Mouse (Mus musculus): Measurements from ENCODE around the gene Arhgef7. TPM values are rescaled to one million over a fixed set of nuclear protein-coding genes. Genes with fewer than 3 reads are reported as not detected.

Arhgef7 gene
- polyA plus RNA-seq, 1 experiment from 2014 or later: 9.2 TPM

DNA sequence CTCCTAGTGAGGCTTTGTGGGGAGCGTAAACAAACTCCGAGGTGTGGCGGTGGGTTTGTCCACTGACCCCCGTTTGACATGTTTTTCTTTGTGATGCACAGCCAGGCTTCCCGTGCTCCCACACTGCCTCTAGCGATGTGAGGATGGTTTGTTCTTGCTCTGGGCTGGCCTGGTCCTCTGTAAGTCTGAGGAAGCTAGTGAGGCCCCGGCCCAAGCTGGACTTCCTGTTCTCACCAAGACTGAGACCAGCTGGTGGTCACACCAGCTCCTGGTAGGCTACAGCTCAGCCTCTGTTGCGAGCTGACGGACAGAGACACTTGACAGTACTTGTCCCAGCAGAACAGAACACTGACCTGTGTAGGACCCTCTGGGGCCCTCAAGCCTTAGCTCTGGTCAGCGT is 16.1 kb downstream of the Arhgef7 start:
- Histone ChIP-seq H3K27ac (ENCODE audit: low read depth) (no peak overlapping the region), H3K36me3 (replicated peaks; ENCODE audit: insufficient read depth, low read length) (no peaks in the 10 kb centered on the region), H3K4me1 (ENCODE audit: insufficient read depth) (peaks cover 18% of the 10 kb centered on the region), H3K9ac (replicated peaks) (no peak overlapping the region), H3K4me3 (ENCODE audit: low read depth, low read length) (no peak overlapping the region), H3K4me2 (ENCODE audit: low read depth, low read length) (no peak overlapping the region), H3K9me3 (ENCODE audit: low read length) (no peaks in the 10 kb centered on the region), H3K27me3 (ENCODE audit: insufficient read depth, low read length) (no peaks in the 10 kb centered on the region)
- 54% methylated on average over 10 of the region's 10 CpGs for WGBS (ENCODE audit: insufficient replicate concordance)
- DNase-seq (no peak), ATAC-seq (no peak)
- no peak for TF ChIP-seq CTCF (IDR thresholded peaks at IDR 0.05; ENCODE audit: low read depth)

GRCm38 (mm10) chr8:11746850-11747600 is 19.5 kb downstream of the Arhgef7 start:
- 52% methylated on average over 11 of the region's 11 CpGs for WGBS (ENCODE audit: insufficient replicate concordance)

DNA sequence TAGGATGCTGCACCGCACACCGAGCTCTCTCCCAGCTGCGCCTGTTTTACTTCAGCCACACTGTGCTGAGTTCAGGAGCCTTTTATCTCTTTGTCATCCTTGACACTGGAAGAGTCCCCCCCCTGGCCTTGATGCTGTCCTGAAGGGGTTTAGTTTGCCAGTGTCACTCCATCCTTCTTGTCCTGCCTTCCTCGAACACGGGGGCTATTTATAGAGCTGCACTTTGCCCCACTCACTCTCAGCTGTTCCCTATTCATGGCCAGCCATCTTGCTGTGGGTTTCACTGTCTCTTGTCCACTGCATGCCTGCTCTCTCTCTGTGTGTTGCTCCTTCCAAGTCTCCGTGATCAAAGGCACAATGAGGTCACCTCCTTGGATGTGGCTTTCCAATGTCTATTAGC is 22.0 kb downstream of the Arhgef7 start:
- no peak overlapping the region for H3K4me2 ChIP-seq (ENCODE audit: low read depth, low read length)
- 54% methylated on average over 6 of the region's 6 CpGs for WGBS (ENCODE audit: insufficient replicate concordance)

More at GRCm38 (mm10) chr8:11746850-11747600, 19.5 kb downstream of the Arhgef7 start:
- Histone ChIP-seq H3K27me3 (ENCODE audit: insufficient read depth, low read length) (no peaks in the 10 kb centered on the region), H3K9ac (replicated peaks) (no peak overlapping the region), H3K9me3 (ENCODE audit: low read length) (no peaks in the 10 kb centered on the region), H3K36me3 (replicated peaks; ENCODE audit: insufficient read depth, low read length) (no peaks in the 10 kb centered on the region), H3K4me3 (ENCODE audit: low read depth, low read length) (no peak overlapping the region), H3K4me1 (ENCODE audit: insufficient read depth) (peaks cover 19% of the 10 kb centered on the region), H3K27ac (ENCODE audit: low read depth) (peak overlapping the region; percentile 66; the same call in 1 of the 2 replicates), H3K4me2 (ENCODE audit: low read depth, low read length) (no peak overlapping the region)
- ATAC-seq (peak; percentile 54), DNase-seq (no peak)
- TF ChIP-seq EP300 (IDR thresholded peaks at IDR 0.05; ENCODE audit: low read depth) (no peak), CTCF (IDR thresholded peaks at IDR 0.05; ENCODE audit: low read depth) (no peak)

GRCm38 (mm10) chr8:11752338-11752737 is 24.8 kb downstream of the Arhgef7 start:
- no peak for DNase-seq
- 42% methylated on average over 3 of the region's 3 CpGs for WGBS (ENCODE audit: insufficient replicate concordance)

More for the DNA sequence above, 22.0 kb downstream of the Arhgef7 start:
- ATAC-seq (no peak), DNase-seq (no peak)
- no peaks in the 10 kb centered on the region for H3K9me3 ChIP-seq (ENCODE audit: low read length)
- peaks cover 28% of the 10 kb centered on the region for H3K4me1 ChIP-seq (ENCODE audit: insufficient read depth)
- H3K27ac ChIP-seq (ENCODE audit: low read depth): no peak overlapping the region
- TF ChIP-seq CTCF (IDR thresholded peaks at IDR 0.05; ENCODE audit: low read depth) (no peak), EP300 (IDR thresholded peaks at IDR 0.05; ENCODE audit: low read depth) (no peak)
- no peaks in the 10 kb centered on the region for H3K27me3 ChIP-seq (ENCODE audit: insufficient read depth, low read length)
- no peak overlapping the region for H3K4me3 ChIP-seq (ENCODE audit: low read depth, low read length)
- H3K36me3 ChIP-seq (replicated peaks; ENCODE audit: insufficient read depth, low read length): no peaks in the 10 kb centered on the region
- no peak overlapping the region for H3K9ac ChIP-seq (replicated peaks)

DNA sequence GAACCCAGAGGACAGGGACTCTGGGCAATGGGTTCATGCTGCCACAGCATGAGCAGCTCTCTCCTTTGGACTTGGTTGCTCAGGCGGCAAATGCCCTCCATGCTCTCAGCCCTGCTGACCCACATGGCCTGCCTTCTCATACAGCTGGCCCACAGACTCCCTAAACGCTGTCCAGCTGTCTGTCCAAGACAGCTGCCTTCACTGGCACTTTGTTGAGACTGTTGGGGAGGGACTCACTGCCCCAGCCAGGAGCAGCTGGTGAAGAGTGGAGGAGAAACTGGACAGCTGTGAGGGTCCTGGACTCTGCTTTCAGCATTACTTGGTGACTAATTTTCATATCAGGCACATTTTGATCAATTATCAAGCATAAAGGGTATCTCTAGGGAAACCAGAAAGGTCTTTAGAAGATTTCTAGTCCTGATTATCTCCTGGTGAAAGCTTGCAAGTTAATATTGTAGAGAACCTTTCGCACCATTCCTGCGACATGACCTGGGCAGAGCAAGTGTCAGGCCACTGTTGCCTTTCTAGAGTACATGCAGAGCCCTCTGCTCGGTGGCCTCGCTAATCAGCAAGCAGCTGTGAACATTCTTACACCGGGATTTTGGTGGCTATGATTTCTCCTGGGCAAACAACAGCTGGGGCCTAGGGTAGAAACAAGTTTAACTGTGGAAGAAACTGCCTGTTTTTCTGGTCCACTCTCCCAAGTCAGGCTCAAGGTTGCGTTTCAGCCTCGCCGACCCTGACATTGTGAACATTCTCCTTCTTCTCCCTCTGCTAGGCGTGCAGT is 25.8 kb downstream of the Arhgef7 start:
- H3K4me1 ChIP-seq (ENCODE audit: insufficient read depth): peaks cover 31% of the 10 kb centered on the region
- H3K4me3 ChIP-seq (ENCODE audit: low read depth, low read length): no peak overlapping the region
- no peak for DNase-seq
- WGBS (ENCODE audit: insufficient replicate concordance): 73% methylated on average over 11 of the region's 11 CpGs
- no peaks in the 10 kb centered on the region for H3K36me3 ChIP-seq (replicated peaks; ENCODE audit: insufficient read depth, low read length)
- no peak for ATAC-seq
- no peaks in the 10 kb centered on the region for H3K27me3 ChIP-seq (ENCODE audit: insufficient read depth, low read length)
- TF ChIP-seq CTCF (IDR thresholded peaks at IDR 0.05; ENCODE audit: low read depth): no peak
- TF ChIP-seq EP300 (IDR thresholded peaks at IDR 0.05; ENCODE audit: low read depth): no peak
- H3K4me2 ChIP-seq (ENCODE audit: low read depth, low read length): no peak overlapping the region
- no peak overlapping the region for H3K27ac ChIP-seq (ENCODE audit: low read depth)
- H3K9ac ChIP-seq (replicated peaks): no peak overlapping the region
- H3K9me3 ChIP-seq (ENCODE audit: low read length): no peaks in the 10 kb centered on the region

More at GRCm38 (mm10) chr8:11752338-11752737, 24.8 kb downstream of the Arhgef7 start:
- H3K4me3 ChIP-seq (ENCODE audit: low read depth, low read length): no peak overlapping the region
- H3K36me3 ChIP-seq (replicated peaks; ENCODE audit: insufficient read depth, low read length): no peaks in the 10 kb centered on the region
- no peaks in the 10 kb centered on the region for H3K27me3 ChIP-seq (ENCODE audit: insufficient read depth, low read length)
- no peak overlapping the region for H3K4me2 ChIP-seq (ENCODE audit: low read depth, low read length)
- H3K27ac ChIP-seq (ENCODE audit: low read depth): no peak overlapping the region
- H3K4me1 ChIP-seq (ENCODE audit: insufficient read depth): peaks cover 33% of the 10 kb centered on the region
- TF ChIP-seq EP300 (IDR thresholded peaks at IDR 0.05; ENCODE audit: low read depth) (no peak), CTCF (IDR thresholded peaks at IDR 0.05; ENCODE audit: low read depth) (no peak)
- ATAC-seq: no peak
- no peak overlapping the region for H3K9ac ChIP-seq (replicated peaks)
- no peaks in the 10 kb centered on the region for H3K9me3 ChIP-seq (ENCODE audit: low read length)

GRCm38 (mm10) chr8:11754723-11755122 is 27.2 kb downstream of the Arhgef7 start:
- Histone ChIP-seq H3K4me3 (ENCODE audit: low read depth, low read length) (no peak overlapping the region), H3K4me1 (ENCODE audit: insufficient read depth) (peaks cover 39% of the 10 kb centered on the region), H3K36me3 (replicated peaks; ENCODE audit: insufficient read depth, low read length) (no peaks in the 10 kb centered on the region), H3K9me3 (ENCODE audit: low read length) (no peaks in the 10 kb centered on the region), H3K9ac (replicated peaks) (no peak overlapping the region), H3K27ac (ENCODE audit: low read depth) (peak overlapping the region; percentile 75), H3K27me3 (ENCODE audit: insufficient read depth, low read length) (no peaks in the 10 kb centered on the region), H3K4me2 (ENCODE audit: low read depth, low read length) (0 out of 2 replicates have a peak overlapping the region, but pooled peaks have one; percentile 22)
- ATAC-seq: peak; percentile 65
- TF ChIP-seq CTCF (IDR thresholded peaks at IDR 0.05; ENCODE audit: low read depth) (no peak), EP300 (IDR thresholded peaks at IDR 0.05; ENCODE audit: low read depth) (peak; percentile 60)
- no peak for DNase-seq
